Mouse (Mus musculus) neural tube, embryonic 12.5 days (tissue): ENCODE results near the gene Hepacam. TPM values are rescaled to one million over a fixed set of nuclear protein-coding genes. Genes with fewer than 3 reads are reported as not detected.

Source experiments
- ATAC-seq: fragments of 200-750 bp; cut with Nextera tagmentation; 2 replicates; pipeline ENCODE4 v1.8.0; 2017; ENCODE audit warnings: low read depth, mild to moderate bottlenecking, moderate TSS enrichment, moderate library complexity; ENCODE audit not compliant: low FRiP score
- H3K27ac ChIP-seq: fragments of 300-500 bp; sonication (generic); 2 replicates; pipeline ENCODE4 v1.5.1; 2016
- H3K27me3 ChIP-seq: fragments of 300-500 bp; sonication (generic); replicated peaks from 2 replicates; pipeline ENCODE4 v1.6.1; 2016; ENCODE audit warnings: mild to moderate bottlenecking
- H3K36me3 ChIP-seq: fragments of 300-500 bp; sonication (generic); 2 replicates; pipeline ENCODE4 v1.6.1; 2016; ENCODE audit warnings: mild to moderate bottlenecking
- H3K4me1 ChIP-seq: fragments of 300-500 bp; sonication (generic); 2 replicates; pipeline ENCODE4 v1.6.1; 2016
- H3K4me2 ChIP-seq: fragments of 300-500 bp; sonication (generic); replicated peaks from 2 replicates; pipeline ENCODE4 v1.6.1; 2016; ENCODE audit warnings: mild to moderate bottlenecking
- H3K4me3 ChIP-seq: fragments of 300-500 bp; sonication (generic); 2 replicates; pipeline ENCODE4 v1.5.1; 2016
- H3K9ac ChIP-seq: fragments of 300-500 bp; sonication (generic); 2 replicates; pipeline ENCODE4 v1.6.1; 2016; ENCODE audit warnings: mild to moderate bottlenecking
- H3K9me3 ChIP-seq: fragments of 300-500 bp; sonication (generic); 2 replicates; pipeline ENCODE4 v1.6.1; 2016; ENCODE audit warnings: mild to moderate bottlenecking
- WGBS: fragments of 180-500 bp; shearing (Covaris S2); methylation state at CpG from one replicate; pipeline ENCODE4 v1.1.7; 2016; 5-methylcytosine and 5-hydroxymethylcytosine counted together
- polyA plus RNA-seq: library from polyadenylated mRNA; unstranded; fragments of >200 nt; fragmentation: Nextera tagmentation; extraction: Ambion mirVana; gene quantifications from 2 replicates; pipeline ENCODE4 v1.2.1, GENCODE M21; 2016

Hepacam gene
- polyA plus RNA-seq, 1 experiment from 2014 or later: 0.52 TPM

GRCm38 (mm10) chr9:37421239-37421638, 54.1 kb downstream of the Hepacam start:
- Histone ChIP-seq H3K27ac (no peak overlapping the region), H3K36me3 (no peaks in the 10 kb centered on the region), H3K27me3 (peaks cover 22% of the 10 kb centered on the region), H3K9ac (no peak overlapping the region), H3K4me3 (no peak overlapping the region), H3K9me3 (no peaks in the 10 kb centered on the region), H3K4me2 (peak overlapping the region; percentile 55), H3K4me1 (peaks cover 7% of the 10 kb centered on the region)
- ATAC-seq: peak; percentile 19; the same call in 1 of the 2 replicates
- WGBS: 15% methylated on average over 12 of the region's 12 CpGs

- ATAC-seq: no peak
- peaks cover 14% of the 10 kb centered on the region for H3K4me1 ChIP-seq
- peak overlapping the region; percentile 16 for H3K4me3 ChIP-seq
- WGBS: 14% methylated on average over 26 of the region's 26 CpGs
- H3K36me3 ChIP-seq: no peaks in the 10 kb centered on the region
- no peak overlapping the region for H3K9ac ChIP-seq
- peak overlapping the region; percentile 62 for H3K4me2 ChIP-seq
- H3K27ac ChIP-seq: no peak overlapping the region
- peaks cover 63% of the 10 kb centered on the region for H3K27me3 ChIP-seq
- H3K9me3 ChIP-seq: no peaks in the 10 kb centered on the region
Observed at GRCm38 (mm10) chr9:37429326-37429725, 62.2 kb downstream of the Hepacam start.

- WGBS: under 1% methylated on average over 12 of the region's 12 CpGs
- H3K27me3 ChIP-seq: peaks cover 74% of the 10 kb centered on the region
- peak overlapping the region; percentile 62 for H3K4me2 ChIP-seq
- peaks cover 14% of the 10 kb centered on the region for H3K4me1 ChIP-seq
- H3K27ac ChIP-seq: no peak overlapping the region
- no peak overlapping the region for H3K9ac ChIP-seq
- no peak overlapping the region; the same call in 1 of the 2 replicates for H3K4me3 ChIP-seq
- H3K36me3 ChIP-seq: no peaks in the 10 kb centered on the region
- H3K9me3 ChIP-seq: no peaks in the 10 kb centered on the region
- peak; percentile 65 for ATAC-seq
Observed at GRCm38 (mm10) chr9:37430582-37430981, 63.4 kb downstream of the Hepacam start.

GRCm38 (mm10) chr9:37432026-37432666, 65.0 kb downstream of the Hepacam start:
- 1% methylated on average over 16 of the region's 17 CpGs for WGBS
- Histone ChIP-seq H3K36me3 (no peaks in the 10 kb centered on the region), H3K27ac (no peak overlapping the region), H3K4me2 (peak overlapping the region; percentile 62), H3K9me3 (no peaks in the 10 kb centered on the region), H3K27me3 (peaks cover 79% of the 10 kb centered on the region), H3K4me3 (peak overlapping the region; percentile 38), H3K4me1 (peaks cover 14% of the 10 kb centered on the region), H3K9ac (0 out of 2 replicates have a peak overlapping the region, but pooled peaks have one; percentile 26)
- peak; percentile 45; the same call in 1 of the 2 replicates for ATAC-seq

GRCm38 (mm10) chr9:37432720-37433421, 65.7 kb downstream of the Hepacam start, which contains the start of gene Robo3:
Gene Robo3 (minus strand): TSS chr9:37433246.
- WGBS: under 1% methylated on average over 40 of the region's 40 CpGs
- Histone ChIP-seq H3K4me1 (peaks cover 14% of the 10 kb centered on the region), H3K4me2 (peak within 1 kb of the TSS; percentile 62), H3K27me3 (peaks cover 72% of the 10 kb centered on the region), H3K9me3 (no peaks in the 10 kb centered on the region), H3K9ac (0 out of 2 replicates have a peak within 1 kb of the TSS, but pooled peaks have one; percentile 26), H3K4me3 (peak within 1 kb of the TSS; percentile 38), H3K36me3 (no peaks in the 10 kb centered on the region), H3K27ac (no peak within 1 kb of the TSS)
- ATAC-seq: peak; percentile 11; the same call in 1 of the 2 replicates

GRCm38 (mm10) chr9:37433823-37434560, 66.8 kb downstream of the Hepacam start:
- H3K4me2 ChIP-seq: peak overlapping the region; percentile 62
- no peak overlapping the region for H3K27ac ChIP-seq
- peaks cover 14% of the 10 kb centered on the region for H3K4me1 ChIP-seq
- no peak overlapping the region for H3K4me3 ChIP-seq
- WGBS: 2% methylated on average over 18 of the region's 18 CpGs
- no peak for ATAC-seq
- no peaks in the 10 kb centered on the region for H3K36me3 ChIP-seq
- H3K9ac ChIP-seq: no peak overlapping the region
- H3K27me3 ChIP-seq: peaks cover 69% of the 10 kb centered on the region
- no peaks in the 10 kb centered on the region for H3K9me3 ChIP-seq

- H3K36me3 ChIP-seq: no peaks in the 10 kb centered on the region
- H3K27ac ChIP-seq: no peak overlapping the region
- WGBS: 2% methylated on average over 14 of the region's 14 CpGs
- no peaks in the 10 kb centered on the region for H3K9me3 ChIP-seq
- H3K9ac ChIP-seq: no peak overlapping the region
- no peak overlapping the region for H3K4me3 ChIP-seq
- no peak for ATAC-seq
- peak overlapping the region; percentile 22 for H3K4me2 ChIP-seq
- H3K4me1 ChIP-seq: peaks cover 7% of the 10 kb centered on the region
- peaks cover 60% of the 10 kb centered on the region for H3K27me3 ChIP-seq
Observed at GRCm38 (mm10) chr9:37434932-37435331, 67.8 kb downstream of the Hepacam start.

GRCm38 (mm10) chr9:37435616-37436015, 68.5 kb downstream of the Hepacam start:
- Histone ChIP-seq H3K4me3 (no peak overlapping the region), H3K9ac (no peak overlapping the region), H3K9me3 (no peaks in the 10 kb centered on the region), H3K27me3 (peaks cover 58% of the 10 kb centered on the region), H3K27ac (no peak overlapping the region), H3K36me3 (no peaks in the 10 kb centered on the region), H3K4me1 (peaks cover 7% of the 10 kb centered on the region), H3K4me2 (no peak overlapping the region)
- no peak for ATAC-seq
- WGBS: 4% methylated on average over 4 of the region's 4 CpGs

Other genes starting within 250 kb of the Hepacam start
- 44.6 and 45.2 TPM in 2 replicates for gene Pknox2, start 219.9 kb upstream of the Hepacam start, polyA plus RNA-seq
- 11.7 and 13.4 TPM in 2 replicates for gene Tmem218, start 159.1 kb upstream of the Hepacam start, polyA plus RNA-seq
- gene Slc37a2, start 111.6 kb upstream of the Hepacam start, polyA plus RNA-seq: 1.5 and 1.6 TPM in 2 replicates
- gene Ccdc15, start 18.9 kb upstream of the Hepacam start, polyA plus RNA-seq: 7.7 and 8.2 TPM in 2 replicates
- 9.9 and 10.1 TPM in 2 replicates for gene Robo4, start 34.5 kb downstream of the Hepacam start, polyA plus RNA-seq
- gene Robo3, start 65.9 kb downstream of the Hepacam start, polyA plus RNA-seq: 124 and 127 TPM in 2 replicates
- gene Msantd2, start 122.0 kb downstream of the Hepacam start, polyA plus RNA-seq: 49.2 and 49.4 TPM in 2 replicates
- 37.7 and 38.2 TPM in 2 replicates for gene Esam, start 160.7 kb downstream of the Hepacam start, polyA plus RNA-seq
- 0.58 and 1.3 TPM in 2 replicates for gene Vsig2, start 171.9 kb downstream of the Hepacam start, polyA plus RNA-seq
- 7.0 and 10.3 TPM in 2 replicates for gene Nrgn, start 185.6 kb downstream of the Hepacam start, polyA plus RNA-seq
- 8.8 and 10.5 TPM in 2 replicates for gene Siae, start 188.3 kb downstream of the Hepacam start, polyA plus RNA-seq
- 14.0 and 17.0 TPM in 2 replicates for gene Spa17, start 246.4 kb downstream of the Hepacam start, polyA plus RNA-seq